Mouse (Mus musculus) right cerebral cortex, postnatal 14 days (tissue): ENCODE measurements around the gene Slc47a2.
A peak's percentile ranks its signal among the peaks of the same experiment; 100 is the strongest.

ENCODE experiments used
- DNase-seq: peaks from one replicate; pipeline ENCODE4 v3.0.0; 2022

The Slc47a2 gene

GRCm38 (mm10) chr11:61342505-61343420, at the start of gene Slc47a2:
Gene Slc47a2 (minus strand): TSS chr11:61342860.
- no peak for DNase-seq

- no peak for DNase-seq
Measured at GRCm38 (mm10) chr11:61388936-61389335, 46.3 kb upstream of the Slc47a2 start.

GRCm38 (mm10) chr11:61388012-61388411, 45.4 kb upstream of the Slc47a2 start:
- peak; percentile 54 for DNase-seq

- DNase-seq, result no peak
Measured at GRCm38 (mm10) chr11:61387233-61387632, 44.6 kb upstream of the Slc47a2 start.

- DNase-seq, result no peak
Measured at GRCm38 (mm10) chr11:61385725-61386124, 43.1 kb upstream of the Slc47a2 start.

GRCm38 (mm10) chr11:61381272-61381671, 38.6 kb upstream of the Slc47a2 start:
- no peak for DNase-seq

GRCm38 (mm10) chr11:61378651-61379050, 36.0 kb upstream of the Slc47a2 start:
- DNase-seq, result no peak

GRCm38 (mm10) chr11:61377881-61378613, 35.4 kb upstream of the Slc47a2 start, which contains the start of gene Slc47a1:
Gene Slc47a1 (minus strand): TSS chr11:61378345.
- DNase-seq, result no peak

- DNase-seq, result no peak
Measured at GRCm38 (mm10) chr11:61368668-61369067, 26.0 kb upstream of the Slc47a2 start.

- DNase-seq, result no peak
Measured at GRCm38 (mm10) chr11:61366517-61367273, 24.0 kb upstream of the Slc47a2 start.

- no peak for DNase-seq
Measured at GRCm38 (mm10) chr11:61365938-61366337, 23.3 kb upstream of the Slc47a2 start.

GRCm38 (mm10) chr11:61364096-61364495, 21.4 kb upstream of the Slc47a2 start:
- DNase-seq, result no peak

GRCm38 (mm10) chr11:61361515-61362190, 19.0 kb upstream of the Slc47a2 start:
- no peak for DNase-seq

- DNase-seq, result no peak
Measured at GRCm38 (mm10) chr11:61356600-61356999, 13.9 kb upstream of the Slc47a2 start.

- DNase-seq, result no peak
Measured at GRCm38 (mm10) chr11:61356111-61356510, 13.5 kb upstream of the Slc47a2 start.

GRCm38 (mm10) chr11:61355351-61355750, 12.7 kb upstream of the Slc47a2 start:
- no peak for DNase-seq

GRCm38 (mm10) chr11:61354346-61354745, 11.7 kb upstream of the Slc47a2 start:
- DNase-seq, result no peak

GRCm38 (mm10) chr11:61353038-61353437, 10.4 kb upstream of the Slc47a2 start:
- no peak for DNase-seq

GRCm38 (mm10) chr11:61352138-61352651, 9.5 kb upstream of the Slc47a2 start:
- no peak for DNase-seq

- peak; percentile 48 for DNase-seq
Measured at GRCm38 (mm10) chr11:61349337-61349736, 6.7 kb upstream of the Slc47a2 start.

GRCm38 (mm10) chr11:61346133-61346532, 3.5 kb upstream of the Slc47a2 start:
- no peak for DNase-seq

GRCm38 (mm10) chr11:61341971-61342370, 689 bp downstream of the Slc47a2 start:
- no peak for DNase-seq
